Mouse (Mus musculus): ENCODE results near the gene Ccdc13.

DNA sequence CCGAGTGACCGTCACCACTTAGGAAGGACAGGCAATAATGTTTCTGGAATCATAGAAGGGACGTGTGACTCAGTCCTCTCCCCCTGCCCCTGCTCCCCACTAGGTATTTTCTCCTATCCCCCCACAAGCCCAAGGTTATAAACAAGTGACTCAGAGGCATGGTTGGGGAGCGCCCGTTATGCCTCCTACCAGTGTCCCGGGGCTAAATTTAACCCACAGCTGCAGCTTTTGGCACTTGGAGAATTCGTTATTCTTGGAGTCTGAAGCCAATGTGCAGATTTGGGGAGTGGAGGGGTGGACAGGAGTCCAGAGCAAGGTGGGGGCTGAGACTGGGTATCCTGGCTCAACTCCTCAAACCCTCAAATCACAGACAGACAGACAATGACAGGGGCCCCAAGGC is 62.8 kb downstream of the Ccdc13 start:
- no peak for TF ChIP-seq CTCF (IDR thresholded peaks at IDR 0.05; ENCODE audit: low read depth)
- no peak for TF ChIP-seq EP300 (IDR thresholded peaks at IDR 0.05; ENCODE audit: low read depth)
